Mouse (Mus musculus) liver, embryonic 15.5 days (tissue): ENCODE measurements around the gene Fbxo42. TPM values are rescaled to one million over a fixed set of nuclear protein-coding genes. Genes with fewer than 3 reads are reported as not detected.

Experiments used
- ATAC-seq: fragments of 200-750 bp; cut with Nextera tagmentation; 2 replicates; pipeline ENCODE4 v1.8.0; 2017; ENCODE audit warnings: moderate number of reproducible peaks, mild to moderate bottlenecking, moderate library complexity; ENCODE audit not compliant: insufficient read depth
- H3K27ac ChIP-seq: fragments of 300-500 bp; sonication (generic); replicated peaks from 2 replicates; pipeline ENCODE4 v1.5.1; 2015; ENCODE audit warnings: mild to moderate bottlenecking, inconsistent platforms
- H3K27me3 ChIP-seq: fragments of 300-500 bp; sonication (generic); 2 replicates; pipeline ENCODE4 v1.6.1; 2015; ENCODE audit warnings: mild to moderate bottlenecking, inconsistent platforms
- H3K36me3 ChIP-seq: fragments of 300-500 bp; sonication (generic); replicated peaks from 2 replicates; pipeline ENCODE4 v1.6.1; 2015; ENCODE audit warnings: moderate library complexity, mild to moderate bottlenecking, inconsistent platforms
- H3K4me1 ChIP-seq: fragments of 300-500 bp; sonication (generic); replicated peaks from 2 replicates; pipeline ENCODE4 v1.6.1; 2015; ENCODE audit warnings: inconsistent platforms
- H3K4me2 ChIP-seq: fragments of 300-500 bp; sonication (generic); 2 replicates; pipeline ENCODE4 v1.6.1; 2015; ENCODE audit warnings: moderate library complexity, mild to moderate bottlenecking, inconsistent platforms
- H3K4me3 ChIP-seq: fragments of 300-500 bp; sonication (generic); replicated peaks from 2 replicates; pipeline ENCODE4 v1.5.1; 2015; ENCODE audit warnings: mild to moderate bottlenecking, inconsistent platforms
- H3K9ac ChIP-seq: fragments of 300-500 bp; sonication (generic); 2 replicates; pipeline ENCODE4 v1.6.1; 2015; ENCODE audit warnings: moderate library complexity, mild to moderate bottlenecking, inconsistent platforms
- H3K9me3 ChIP-seq: fragments of 300-500 bp; sonication (generic); replicated peaks from 2 replicates; pipeline ENCODE4 v1.6.1; 2016; ENCODE audit warnings: inconsistent platforms
- WGBS: fragments of 180-500 bp; shearing (Covaris S2); methylation state at CpG from one replicate; pipeline ENCODE4 v1.1.7; 2015; ENCODE audit warnings: mixed read lengths; ENCODE audit not compliant: insufficient replicate concordance; 5-methylcytosine and 5-hydroxymethylcytosine counted together
- polyA plus RNA-seq: library from polyadenylated mRNA; unstranded; fragments of >200 nt; fragmentation: Nextera tagmentation; extraction: Ambion mirVana; gene quantifications from 2 replicates; pipeline ENCODE4 v1.2.1, GENCODE M21; 2015

The Fbxo42 gene
- polyA plus RNA-seq, 1 experiment from 2014 or later: 17.9 TPM

DNA sequence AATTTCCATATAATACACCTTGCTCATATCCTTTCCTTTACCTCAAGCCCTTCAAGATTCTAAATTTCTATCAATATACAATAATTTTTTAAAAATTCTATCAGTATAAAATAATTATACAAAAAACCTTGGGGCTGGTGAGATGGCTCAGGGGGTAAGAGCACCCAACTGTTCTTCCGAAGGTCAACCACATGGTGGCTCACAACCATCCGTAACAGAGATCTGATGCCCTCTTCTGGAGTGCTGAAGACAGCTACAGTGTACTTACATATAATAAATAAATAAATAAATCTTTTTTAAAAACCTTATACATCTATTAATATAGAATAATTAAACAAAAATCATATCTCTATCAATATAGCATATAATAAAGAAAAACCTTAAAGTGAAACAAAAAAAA, 74.1 kb downstream of the Fbxo42 start:
- Histone ChIP-seq H3K9me3 (no peaks in the 10 kb centered on the region), H3K27ac (no peak overlapping the region), H3K36me3 (no peaks in the 10 kb centered on the region), H3K4me2 (no peak overlapping the region), H3K27me3 (no peaks in the 10 kb centered on the region), H3K4me1 (peaks cover 7% of the 10 kb centered on the region), H3K4me3 (no peak overlapping the region), H3K9ac (no peak overlapping the region)
- no peak for ATAC-seq
- WGBS: 57% methylated on average over 2 of the region's 2 CpGs

DNA sequence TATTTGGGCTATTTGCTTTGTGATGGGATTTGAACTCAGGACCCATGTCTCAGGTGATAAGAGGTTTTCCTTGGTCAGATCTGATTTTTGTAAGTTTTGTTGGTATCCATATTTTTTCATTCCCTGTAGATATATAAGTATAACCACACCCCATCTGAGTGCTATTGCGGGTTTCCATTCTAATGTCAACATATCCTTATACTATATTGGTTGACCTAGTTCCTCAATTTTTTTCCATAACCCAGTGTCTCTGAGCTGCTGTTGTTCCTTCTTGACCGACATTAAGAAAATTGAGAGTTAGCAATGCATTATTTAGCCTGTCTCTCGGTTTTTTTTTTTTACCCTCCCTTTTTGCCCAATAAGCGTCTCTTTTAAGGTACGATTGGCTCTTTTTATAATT, 75.0 kb downstream of the Fbxo42 start:
- Histone ChIP-seq H3K4me1 (peaks cover 7% of the 10 kb centered on the region), H3K27ac (no peak overlapping the region), H3K4me3 (no peak overlapping the region), H3K9ac (no peak overlapping the region), H3K36me3 (no peaks in the 10 kb centered on the region), H3K27me3 (no peaks in the 10 kb centered on the region), H3K9me3 (no peaks in the 10 kb centered on the region), H3K4me2 (no peak overlapping the region)
- no peak for ATAC-seq
- WGBS: 71% methylated on average over 5 of the region's 5 CpGs

DNA sequence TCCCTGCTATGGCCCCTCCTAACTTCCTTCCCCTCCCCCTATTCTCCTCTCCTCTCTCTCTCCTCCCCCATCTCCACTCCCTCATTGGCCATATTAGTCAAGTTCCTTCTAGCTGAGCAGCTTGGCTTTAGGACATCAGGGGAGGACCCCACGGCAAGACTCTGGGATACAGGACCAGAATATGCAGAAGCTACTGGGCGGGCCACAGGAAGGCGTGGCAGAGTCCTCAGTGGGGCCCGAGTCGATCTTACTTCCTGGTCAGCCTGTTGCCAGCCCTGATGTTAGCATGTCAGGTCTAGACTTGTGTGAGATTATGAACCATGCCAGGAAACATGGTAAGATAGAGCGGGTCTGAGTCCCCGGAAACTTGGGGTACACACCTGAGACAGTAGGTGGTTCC, 81.0 kb downstream of the Fbxo42 start:
- Histone ChIP-seq H3K9ac (no peak overlapping the region), H3K27me3 (peaks cover 23% of the 10 kb centered on the region), H3K9me3 (no peaks in the 10 kb centered on the region), H3K4me3 (no peak overlapping the region), H3K27ac (no peak overlapping the region), H3K36me3 (no peaks in the 10 kb centered on the region), H3K4me2 (no peak overlapping the region), H3K4me1 (no peaks in the 10 kb centered on the region)
- 46% methylated on average over 7 of the region's 7 CpGs for WGBS
- no peak for ATAC-seq

DNA sequence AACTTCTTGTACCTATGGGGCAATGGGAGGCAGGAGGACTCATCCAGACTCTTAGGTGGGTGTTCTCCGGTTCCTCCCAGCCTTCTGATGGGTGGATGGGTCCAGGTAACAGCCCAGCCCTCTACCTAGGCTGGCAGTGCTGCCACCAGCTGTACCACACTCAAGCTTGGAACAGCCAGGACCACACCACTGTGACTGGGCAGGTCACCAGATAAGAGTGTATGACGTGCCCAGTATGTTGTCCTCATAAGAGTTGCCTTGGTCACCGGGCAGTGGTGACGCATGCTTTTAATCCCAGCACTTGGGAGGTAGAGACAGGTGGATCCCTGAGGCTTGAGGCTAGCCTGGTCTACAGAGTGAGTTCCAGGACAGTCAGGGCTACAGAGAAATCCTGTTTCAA, 85.5 kb downstream of the Fbxo42 start:
- no peaks in the 10 kb centered on the region for H3K9me3 ChIP-seq
- 66% methylated on average over 4 of the region's 4 CpGs for WGBS
- no peak for ATAC-seq
- no peak overlapping the region for H3K4me2 ChIP-seq
- no peak overlapping the region for H3K4me3 ChIP-seq
- no peak overlapping the region for H3K9ac ChIP-seq
- H3K27ac ChIP-seq: no peak overlapping the region
- H3K4me1 ChIP-seq: no peaks in the 10 kb centered on the region
- H3K36me3 ChIP-seq: no peaks in the 10 kb centered on the region
- peaks cover 46% of the 10 kb centered on the region for H3K27me3 ChIP-seq

DNA sequence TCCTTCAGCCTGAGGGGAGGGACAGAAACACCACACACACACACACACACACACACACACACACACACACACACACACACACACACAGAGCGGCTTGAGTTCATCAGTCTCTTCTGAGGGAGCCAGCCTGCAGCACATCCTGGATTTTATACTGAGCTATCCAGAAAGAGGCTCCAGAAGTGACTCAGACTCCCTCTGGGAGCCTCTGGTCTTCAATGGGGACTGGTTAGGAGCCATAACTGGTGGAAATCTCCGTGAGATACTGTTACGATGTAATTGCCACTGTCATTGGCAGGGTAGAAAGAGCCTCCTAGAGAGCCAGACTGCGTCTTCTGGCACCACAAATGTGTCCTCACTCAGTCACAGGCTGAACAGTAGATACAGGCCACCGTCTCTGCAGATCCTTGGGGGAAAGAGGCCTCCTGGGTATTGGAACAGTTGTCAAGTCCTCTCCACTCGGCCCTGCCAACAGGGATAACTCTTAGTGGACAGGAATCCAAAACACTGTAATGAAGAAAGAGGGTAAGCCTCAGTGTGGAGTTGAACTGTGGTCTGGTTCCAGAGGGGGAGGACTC, 87.9 kb downstream of the Fbxo42 start:
- WGBS: 50% methylated on average over 6 of the region's 6 CpGs
- ATAC-seq: no peak
- no peak overlapping the region for H3K27ac ChIP-seq
- H3K9me3 ChIP-seq: no peaks in the 10 kb centered on the region
- H3K36me3 ChIP-seq: no peaks in the 10 kb centered on the region
- no peak overlapping the region for H3K4me3 ChIP-seq
- H3K9ac ChIP-seq: no peak overlapping the region
- H3K27me3 ChIP-seq: peaks cover 70% of the 10 kb centered on the region
- H3K4me2 ChIP-seq: no peak overlapping the region
- H3K4me1 ChIP-seq: peaks cover 21% of the 10 kb centered on the region

DNA sequence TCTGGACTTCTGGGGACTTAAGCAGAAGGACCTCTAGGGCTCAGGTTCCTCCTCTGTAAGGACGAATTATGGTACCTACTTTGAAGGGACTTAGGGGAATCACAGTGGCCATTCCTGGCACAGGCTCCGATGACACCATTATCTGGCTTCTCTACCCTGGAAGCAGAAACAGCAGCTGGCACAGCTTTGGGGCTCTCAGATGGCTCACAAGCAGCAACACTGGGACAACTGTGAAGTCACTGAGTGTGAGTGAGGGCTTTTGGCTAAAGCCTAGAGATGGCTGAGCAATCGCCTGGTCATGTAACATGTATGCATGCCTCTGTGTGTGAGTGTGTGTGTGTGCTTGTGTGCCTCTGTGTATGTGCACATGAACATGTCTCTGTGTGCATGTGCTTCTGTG, 89.1 kb downstream of the Fbxo42 start:
- WGBS: 43% methylated on average over 3 of the region's 3 CpGs
- Histone ChIP-seq H3K27ac (no peak overlapping the region), H3K36me3 (no peaks in the 10 kb centered on the region), H3K9me3 (no peaks in the 10 kb centered on the region), H3K9ac (no peak overlapping the region), H3K4me2 (no peak overlapping the region), H3K27me3 (peaks cover 71% of the 10 kb centered on the region), H3K4me3 (no peak overlapping the region), H3K4me1 (peaks cover 26% of the 10 kb centered on the region)
- no peak for ATAC-seq

DNA sequence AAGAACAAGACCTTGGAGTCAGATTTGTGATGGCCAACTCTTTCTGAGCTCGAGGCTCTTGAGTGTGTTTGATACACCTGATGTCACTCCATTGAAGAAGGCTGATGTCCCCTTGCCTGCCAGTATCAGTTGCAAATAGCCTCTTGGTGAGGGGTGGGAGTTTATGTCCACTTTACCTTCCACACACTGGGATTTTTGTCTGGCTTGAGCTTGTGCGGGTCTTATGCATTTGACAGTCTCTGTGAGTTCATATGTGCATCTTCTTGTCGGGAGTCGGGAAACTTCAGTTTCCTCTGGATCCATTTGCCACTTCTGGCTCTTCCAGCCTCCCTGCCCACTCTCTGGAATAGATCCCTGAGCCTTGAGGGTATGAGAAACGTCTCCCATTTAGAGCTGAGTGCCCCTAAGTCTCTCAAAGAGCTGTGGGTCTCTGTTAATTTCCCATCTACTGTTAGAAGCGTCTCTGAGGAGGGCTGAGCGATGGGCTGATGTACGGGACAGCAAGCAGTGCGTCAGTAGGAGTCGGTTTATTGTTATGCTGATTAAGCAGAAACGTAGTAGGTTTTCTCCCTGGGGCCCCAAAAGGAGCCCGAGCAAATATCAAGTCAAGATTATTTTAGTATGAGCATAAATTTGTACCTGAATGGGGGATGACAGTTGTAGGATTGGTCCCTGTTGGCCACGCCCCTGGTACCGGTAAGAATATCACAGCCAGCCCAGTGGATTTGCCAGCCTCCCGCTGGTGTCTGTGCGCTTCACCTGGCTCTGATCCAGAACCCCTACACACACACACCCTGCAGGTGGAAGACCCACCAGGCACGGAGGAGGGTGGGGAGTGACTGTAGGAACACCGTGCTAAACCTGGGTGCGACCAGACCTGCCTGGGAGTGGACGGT, 91.0 kb downstream of the Fbxo42 start:
- Histone ChIP-seq H3K9ac (no peak overlapping the region), H3K27me3 (peaks cover 79% of the 10 kb centered on the region), H3K4me3 (peak overlapping the region; percentile 39), H3K36me3 (no peaks in the 10 kb centered on the region), H3K9me3 (no peaks in the 10 kb centered on the region), H3K27ac (no peak overlapping the region), H3K4me2 (peak overlapping the region; percentile 66), H3K4me1 (peaks cover 26% of the 10 kb centered on the region)
- 6% methylated on average over 20 of the region's 20 CpGs for WGBS
- no peak for ATAC-seq

DNA sequence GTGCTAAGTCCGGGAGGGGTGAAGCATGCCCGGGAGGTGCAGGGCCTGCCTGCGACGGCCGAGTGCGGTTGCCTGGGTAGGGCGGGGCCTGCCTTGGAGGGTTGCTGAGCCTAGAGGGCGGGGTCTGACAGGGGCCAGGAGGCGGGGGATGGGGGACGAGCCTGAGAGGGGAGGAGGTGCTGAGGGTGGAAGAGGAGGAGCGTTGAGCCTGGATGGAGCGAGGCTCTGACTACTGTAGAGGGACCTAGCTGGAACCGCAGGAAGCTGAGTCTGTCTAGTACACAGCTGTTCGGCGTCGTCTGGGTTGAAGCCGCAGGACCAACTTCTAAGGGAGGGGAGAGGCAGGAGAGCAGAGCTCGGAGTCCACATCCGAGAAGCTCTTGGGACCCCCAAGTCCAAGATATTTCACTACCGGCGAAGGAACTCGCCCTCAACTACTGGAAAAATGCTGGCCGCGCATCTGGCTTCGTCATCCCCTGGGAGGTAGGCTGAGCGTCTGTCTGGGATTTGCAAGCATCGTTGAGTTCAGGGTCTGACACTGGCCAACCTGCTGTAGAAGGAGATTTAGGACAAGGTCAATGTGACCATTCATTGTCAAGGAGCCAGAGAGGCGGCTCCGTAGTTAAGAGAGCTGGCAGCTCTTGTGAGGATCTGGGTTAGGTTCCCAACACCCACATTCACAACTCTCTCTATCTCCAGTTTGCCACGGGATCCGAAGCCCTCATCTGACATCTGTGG, 91.8 kb downstream of the Fbxo42 start, which contains the start of gene Arhgef19:
TSS of gene Arhgef19 (plus strand) at position 112 of the 738 bp plus-strand sequence.
- WGBS: 3% methylated on average over 31 of the region's 31 CpGs
- H3K4me1 ChIP-seq: peaks cover 26% of the 10 kb centered on the region
- no peak within 1 kb of the TSS for H3K27ac ChIP-seq
- no peaks in the 10 kb centered on the region for H3K36me3 ChIP-seq
- no peaks in the 10 kb centered on the region for H3K9me3 ChIP-seq
- ATAC-seq: peak; percentile 84
- peaks cover 87% of the 10 kb centered on the region for H3K27me3 ChIP-seq
- H3K9ac ChIP-seq: 0 out of 2 replicates have a peak within 1 kb of the TSS, but pooled peaks have one; percentile 21
- peak within 1 kb of the TSS; percentile 66 for H3K4me2 ChIP-seq
- H3K4me3 ChIP-seq: peak within 1 kb of the TSS; percentile 39

DNA sequence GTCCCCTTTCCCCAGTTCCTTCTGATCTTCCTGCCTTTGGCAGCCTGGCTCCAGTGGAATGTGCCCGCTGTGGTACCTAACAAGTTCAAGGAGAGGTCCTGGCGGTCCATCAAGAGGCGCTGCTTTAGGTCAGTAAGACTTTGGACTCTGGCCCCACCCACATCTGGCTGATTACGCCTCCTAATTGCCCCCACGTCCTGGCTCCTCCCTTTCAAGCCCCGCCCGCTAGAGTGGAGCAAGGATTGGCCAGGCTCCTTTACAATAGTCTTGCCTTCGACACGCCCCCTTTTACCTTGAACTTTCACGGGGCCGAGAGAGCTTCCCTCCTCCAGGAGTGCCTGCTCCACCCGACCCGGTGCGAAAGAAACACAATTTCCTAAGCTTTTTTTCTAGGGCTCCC, 92.9 kb downstream of the Fbxo42 start:
- no peak overlapping the region for H3K27ac ChIP-seq
- no peaks in the 10 kb centered on the region for H3K36me3 ChIP-seq
- peaks cover 96% of the 10 kb centered on the region for H3K27me3 ChIP-seq
- peak overlapping the region; percentile 8; the same call in 1 of the 2 replicates for H3K4me3 ChIP-seq
- peak overlapping the region; percentile 16 for H3K4me2 ChIP-seq
- WGBS: 2% methylated on average over 14 of the region's 14 CpGs
- H3K9me3 ChIP-seq: no peaks in the 10 kb centered on the region
- ATAC-seq: peak; percentile 39; the same call in 1 of the 2 replicates
- peaks cover 26% of the 10 kb centered on the region for H3K4me1 ChIP-seq
- no peak overlapping the region for H3K9ac ChIP-seq

DNA sequence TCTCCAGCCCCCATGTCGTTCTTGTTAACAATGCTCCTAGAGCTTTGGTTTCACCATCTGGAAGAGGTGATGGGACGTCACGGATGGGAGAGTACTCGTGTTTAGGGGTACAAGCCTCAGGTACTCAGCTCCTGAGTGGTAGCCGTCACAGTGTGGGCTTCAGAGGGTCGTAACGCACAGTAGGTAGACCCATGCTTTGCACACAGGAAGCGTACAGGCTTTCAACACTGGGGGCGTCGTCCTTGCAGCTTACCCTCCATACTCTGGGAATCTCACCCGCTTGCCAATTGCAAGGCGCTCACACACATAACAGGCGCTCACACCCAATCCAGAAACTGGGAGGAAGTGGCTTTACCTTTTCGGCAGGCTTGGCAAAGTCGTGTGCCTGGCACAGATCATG, 94.1 kb downstream of the Fbxo42 start:
- Histone ChIP-seq H3K9ac (no peak overlapping the region), H3K4me3 (no peak overlapping the region)

DNA sequence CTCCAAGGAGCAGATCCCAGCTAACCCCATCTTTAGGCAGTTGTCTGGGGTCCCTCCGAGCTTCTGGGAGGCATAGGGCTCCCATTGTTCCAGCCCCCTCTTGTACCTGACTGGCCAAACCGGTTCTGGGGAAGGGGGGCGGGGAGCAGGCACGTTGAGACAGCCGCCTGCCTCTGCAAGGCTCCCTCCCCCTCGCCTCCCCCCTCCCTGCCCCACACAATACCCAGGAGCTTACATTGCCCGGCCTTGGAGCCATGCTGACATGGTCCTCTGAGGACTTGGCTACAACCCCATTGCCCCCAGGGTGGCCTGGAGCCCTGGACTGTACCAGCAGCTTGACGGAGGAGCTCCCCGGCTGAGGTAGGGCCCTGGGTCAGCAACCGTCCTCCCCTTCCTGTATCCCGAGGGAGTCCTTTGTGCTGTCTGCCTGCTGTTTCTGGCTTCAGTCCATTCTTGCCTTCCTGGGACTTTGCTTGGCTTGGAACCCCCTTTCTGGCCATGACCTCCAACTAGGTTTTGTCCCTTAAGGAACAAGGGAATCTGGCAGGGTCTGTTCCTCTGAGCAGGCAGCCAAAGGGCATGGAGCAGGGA, 95.0 kb downstream of the Fbxo42 start:
- ATAC-seq: no peak
- no peak overlapping the region for H3K27ac ChIP-seq
- peaks cover 99% of the 10 kb centered on the region for H3K27me3 ChIP-seq
- H3K4me1 ChIP-seq: peaks cover 32% of the 10 kb centered on the region
- H3K36me3 ChIP-seq: no peaks in the 10 kb centered on the region
- no peak overlapping the region for H3K9ac ChIP-seq
- no peak overlapping the region for H3K4me2 ChIP-seq
- no peak overlapping the region for H3K4me3 ChIP-seq
- 16% methylated on average over 11 of the region's 11 CpGs for WGBS
- no peaks in the 10 kb centered on the region for H3K9me3 ChIP-seq

More for the DNA sequence above, 94.1 kb downstream of the Fbxo42 start:
- no peaks in the 10 kb centered on the region for H3K36me3 ChIP-seq
- 17% methylated on average over 15 of the region's 15 CpGs for WGBS
- ATAC-seq: no peak
- H3K27me3 ChIP-seq: peaks cover 97% of the 10 kb centered on the region
- no peak overlapping the region for H3K27ac ChIP-seq
- peaks cover 26% of the 10 kb centered on the region for H3K4me1 ChIP-seq
- no peak overlapping the region for H3K4me2 ChIP-seq
- H3K9me3 ChIP-seq: no peaks in the 10 kb centered on the region
